Mouse (Mus musculus) kidney, postnatal 4 days (tissue): ENCODE data around the gene Tmem238.
"Not testable (repeated sequence)": the region's sequence is repeated elsewhere in the genome, so short reads cannot be mapped to it uniquely, and the experiment has no call there.

Source experiments
- DNase-seq, 2 experiments: peaks; one replicate each; pipeline ENCODE4 v3.0.0; 2021; ENCODE audit warnings: mixed read lengths in 2 of 2

The Tmem238 gene

DNA sequence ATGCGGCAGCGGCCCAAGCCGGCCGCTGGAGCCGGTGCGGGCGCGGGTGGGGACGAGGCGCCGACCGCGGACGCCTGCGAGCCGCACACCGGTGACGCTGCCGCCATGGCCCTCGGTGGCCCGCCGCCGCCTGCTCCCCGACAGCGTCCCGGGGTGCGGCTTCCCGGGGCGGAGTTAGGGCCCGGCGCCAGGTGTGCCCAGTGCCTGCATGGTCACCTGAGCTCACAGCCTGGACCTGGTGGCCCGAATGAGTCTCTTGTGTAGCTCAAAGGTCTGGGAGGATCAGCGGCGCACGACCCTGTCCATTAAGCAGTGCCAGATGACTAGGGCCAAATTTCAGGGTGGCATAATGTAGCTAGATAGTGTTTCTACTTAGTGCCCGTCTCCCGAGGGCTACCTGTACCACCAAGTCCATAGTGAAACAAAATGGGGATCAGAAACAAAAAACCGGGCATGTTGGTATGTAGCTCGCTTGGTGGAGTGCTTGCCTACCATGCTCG, at the start of gene Tmem238:
TSS of gene Tmem238 (minus strand) at position 221 of the 500 bp plus-strand sequence.
- DNase-seq = peak; percentile 71 to 81

DNA sequence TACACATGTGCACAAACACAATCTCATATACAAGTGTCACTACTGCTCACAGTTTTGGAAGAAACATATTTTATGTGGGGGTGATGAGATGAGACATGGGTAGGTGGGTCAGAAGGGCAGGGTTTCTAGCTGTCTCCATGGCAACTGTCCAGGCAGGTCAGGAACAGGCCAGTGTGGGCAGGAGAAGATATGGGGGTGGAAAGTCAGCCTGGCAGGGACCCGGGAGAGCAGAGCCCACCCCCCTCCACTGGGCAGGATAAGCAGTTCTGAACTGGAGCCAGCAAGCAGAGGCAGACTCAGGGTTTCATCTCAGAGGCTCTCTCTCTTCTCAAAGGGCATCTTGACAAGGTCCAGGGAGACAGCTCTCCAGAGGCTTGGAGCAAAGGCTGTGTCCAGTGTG, 48.2 kb upstream of the Tmem238 start:
- DNase-seq = no peak

DNA sequence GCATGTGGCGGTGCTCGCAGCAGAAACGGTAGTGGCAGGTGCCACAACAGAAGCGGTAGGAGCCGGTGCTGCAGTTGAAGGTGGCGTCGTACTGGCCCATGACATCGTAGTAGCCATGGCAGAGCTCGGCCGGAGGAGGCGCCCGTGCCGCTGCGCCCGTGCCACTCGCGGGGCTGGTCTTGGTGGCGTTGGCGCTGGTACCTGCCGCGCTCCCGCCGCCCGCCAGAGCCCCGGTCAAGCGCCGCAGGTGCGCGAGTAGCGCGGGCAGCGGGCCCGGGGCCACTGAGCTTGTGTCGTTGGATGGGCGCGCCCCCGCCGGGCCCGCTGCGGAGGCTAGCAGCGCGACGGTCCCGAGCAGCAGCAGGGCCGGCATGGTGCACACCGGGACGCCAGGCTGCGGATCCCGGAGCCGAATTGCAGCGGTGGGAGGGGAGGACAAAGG, 46.9 kb upstream of the Tmem238 start:
- peak; percentile 78 to 87 for DNase-seq

DNA sequence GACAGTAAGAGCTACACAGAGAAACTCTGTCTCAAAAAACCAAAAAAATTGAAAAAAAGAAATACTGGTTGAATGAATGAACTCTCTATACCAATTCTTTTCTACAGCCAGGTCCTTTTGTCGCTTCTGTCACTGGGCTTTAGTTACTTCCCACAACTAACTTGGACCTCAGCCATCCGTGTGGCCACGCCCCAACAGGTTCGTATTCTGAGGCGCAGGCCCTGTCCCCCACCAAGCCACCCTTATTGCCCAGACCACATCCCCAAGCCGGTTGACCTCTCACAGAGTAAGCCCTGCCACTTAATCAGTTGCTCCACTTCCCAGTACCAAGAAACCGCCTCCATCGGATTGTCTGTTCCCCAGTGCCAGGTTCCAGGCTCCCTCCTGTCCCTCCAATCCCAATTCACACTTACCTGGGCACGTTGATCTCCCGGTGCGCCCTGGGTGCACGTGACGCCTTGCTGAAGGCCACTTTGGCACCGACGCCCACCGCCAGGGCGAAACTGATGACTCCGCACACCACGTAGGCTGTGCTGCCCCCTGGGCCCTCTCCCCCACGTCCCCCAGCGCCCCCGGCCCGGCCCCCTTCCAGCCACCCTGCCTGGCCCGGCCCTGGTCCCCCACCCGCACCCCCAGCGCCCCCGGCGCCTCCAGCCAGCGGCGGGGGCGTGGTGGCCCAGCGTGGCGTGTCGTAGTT, 46.3 kb upstream of the Tmem238 start:
- DNase-seq = peak in 1 of 2 experiments; percentile 39

DNA sequence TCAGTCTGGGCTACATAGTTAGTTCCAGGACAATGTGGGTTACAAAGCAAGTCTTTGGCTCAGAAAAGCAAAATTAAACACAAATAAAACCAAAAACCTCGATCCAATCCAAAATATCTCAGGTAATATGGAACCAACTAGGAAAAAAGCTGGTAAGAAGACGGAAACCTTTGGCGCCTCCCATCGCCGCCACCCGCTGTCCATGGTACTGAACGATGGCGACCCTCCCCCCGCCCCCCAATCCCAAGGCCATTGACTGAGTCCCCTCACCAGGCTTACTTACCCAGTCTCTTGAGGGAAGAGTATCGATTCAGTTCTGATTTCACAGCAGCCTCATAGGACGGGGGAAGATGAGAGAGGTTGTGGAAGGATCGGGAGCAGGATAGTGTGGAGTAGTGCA, 41.0 kb upstream of the Tmem238 start:
- DNase-seq = peak in 1 of 2 experiments; percentile 13

GRCm38 (mm10) chr7:4825365-4825764, 35.9 kb upstream of the Tmem238 start:
- DNase-seq = no peak

DNA sequence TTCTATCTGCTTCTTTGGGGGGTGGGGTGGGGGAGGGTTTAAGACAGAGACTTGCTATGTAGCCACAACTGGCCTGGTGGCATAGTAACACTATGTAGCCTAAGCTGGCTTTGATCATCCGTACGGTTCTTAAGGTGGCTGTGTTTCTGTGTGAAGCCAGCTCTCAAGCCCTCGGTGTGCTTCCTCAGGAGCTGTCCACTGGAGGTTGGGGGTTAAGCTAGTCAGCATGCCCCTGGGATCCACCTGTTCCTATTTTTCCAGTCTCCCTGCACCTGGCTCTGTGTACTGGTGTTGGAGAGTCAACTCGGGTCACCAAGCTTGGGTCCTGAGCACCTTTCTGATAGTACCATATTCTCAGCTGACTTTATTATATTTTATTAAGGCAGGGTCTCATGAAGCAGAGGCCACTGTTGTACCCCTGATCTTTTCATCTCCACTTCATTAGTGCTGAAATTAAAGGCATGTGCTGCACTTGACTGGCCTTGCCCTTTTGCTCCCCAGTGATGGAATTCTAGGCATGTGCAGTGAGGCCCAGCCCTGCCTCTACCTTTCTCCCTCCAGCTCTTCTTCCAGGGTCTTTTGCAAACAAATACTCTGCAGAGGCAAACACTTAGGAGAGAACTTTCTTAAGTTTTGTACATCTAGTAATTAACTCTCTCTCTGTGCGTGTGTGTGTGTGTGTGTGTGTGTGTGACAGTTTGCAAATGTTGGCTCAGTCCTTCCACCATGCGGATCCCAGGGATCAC, 32.9 kb upstream of the Tmem238 start:
- peak in 1 of 2 experiments; percentile 46 for DNase-seq

GRCm38 (mm10) chr7:4821690-4822089, 32.2 kb upstream of the Tmem238 start:
- no peak for DNase-seq

- DNase-seq = not testable (repeated sequence)
These were observed 31.5 kb upstream of the Tmem238 start for GRCm38 (mm10) chr7:4820925-4821324.

DNA sequence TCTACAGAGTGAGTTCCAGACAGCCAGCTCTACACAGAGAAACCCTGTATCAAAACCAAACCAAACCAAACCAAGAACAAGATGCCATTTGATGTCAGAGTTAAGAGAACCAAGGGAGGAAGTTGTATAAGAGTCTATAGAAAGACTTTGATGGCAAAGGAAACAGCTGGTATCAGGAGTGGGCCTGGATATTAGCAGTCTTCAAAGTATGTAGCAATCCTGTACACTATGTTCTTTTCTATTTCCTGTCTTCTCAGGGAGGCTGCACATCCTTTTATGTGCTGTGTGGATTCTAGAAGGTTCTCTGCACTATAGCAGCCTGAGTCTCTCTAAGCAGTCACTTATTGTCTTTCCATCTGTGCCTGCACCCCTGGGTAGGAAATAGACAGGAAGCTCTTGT, 27.1 kb upstream of the Tmem238 start:
- no peak for DNase-seq

GRCm38 (mm10) chr7:4813105-4813791, 23.8 kb upstream of the Tmem238 start:
- no peak for DNase-seq

GRCm38 (mm10) chr7:4812303-4813104, 23.0 kb upstream of the Tmem238 start, which contains the start of gene Ube2s:
Gene Ube2s, minus strand, starts transcription at chr7:4812590.
- peak; percentile 99 for DNase-seq

GRCm38 (mm10) chr7:4811842-4812302, 22.4 kb upstream of the Tmem238 start:
- no peak for DNase-seq

DNA sequence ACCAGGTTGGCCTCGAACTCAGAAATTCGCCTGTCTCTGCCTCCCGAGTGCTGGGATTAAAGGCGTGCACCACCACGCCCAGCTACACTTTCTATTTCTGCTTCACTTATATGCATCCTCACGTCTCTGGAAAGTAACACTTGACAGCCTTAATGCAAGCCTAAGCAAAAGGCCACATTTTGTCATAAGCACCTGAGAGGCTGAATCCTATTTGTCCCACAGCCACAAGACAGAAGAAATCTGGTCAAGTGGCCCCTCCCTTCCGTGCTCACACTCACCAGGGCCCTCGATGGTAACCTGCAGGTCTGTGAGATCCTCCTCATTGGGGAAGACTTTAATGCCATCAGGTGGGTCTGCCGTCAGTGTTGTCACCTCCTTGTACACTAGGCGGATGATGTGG, 21.7 kb upstream of the Tmem238 start:
- not testable (repeated sequence) for DNase-seq

DNA sequence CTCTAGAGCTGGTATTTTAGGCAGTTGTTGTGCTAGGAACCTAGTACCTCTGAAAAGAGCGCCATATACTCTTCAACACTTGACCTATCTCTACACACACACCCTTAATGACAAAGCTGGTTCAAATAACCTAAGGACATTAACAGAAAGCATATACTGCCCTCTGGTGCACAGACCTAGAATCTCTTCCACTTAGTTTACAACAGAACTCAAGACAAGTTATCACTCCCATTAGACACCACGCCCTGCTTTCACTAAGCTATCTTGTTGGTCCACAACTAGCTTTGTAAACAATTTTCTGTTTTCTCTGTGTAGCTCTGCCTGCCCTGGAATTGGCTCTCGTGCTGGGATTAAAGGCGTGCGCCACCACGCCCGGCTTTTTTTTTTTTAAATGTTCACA, 17.3 kb upstream of the Tmem238 start:
- DNase-seq = peak in 1 of 2 experiments; percentile 23

DNA sequence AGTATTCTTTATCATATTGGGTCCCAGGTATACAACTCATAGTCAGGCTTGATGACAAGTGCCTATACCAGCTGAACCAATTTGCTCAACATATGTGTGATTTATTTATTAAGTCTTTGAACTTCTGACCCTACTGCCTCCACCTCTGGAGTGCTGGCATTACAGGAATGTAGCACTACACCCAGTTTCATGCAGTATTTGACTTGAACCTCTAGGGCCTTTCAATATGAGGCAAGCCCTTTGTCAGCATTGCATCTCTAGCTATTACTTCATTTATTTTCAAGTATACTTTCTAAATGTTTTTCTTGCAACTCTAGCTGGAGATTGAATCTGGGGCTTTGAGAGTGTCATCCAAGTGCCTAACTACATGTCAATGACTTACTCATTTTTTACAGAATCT, 12.8 kb upstream of the Tmem238 start:
- DNase-seq = no peak

- peak in 1 of 2 experiments; percentile 32 for DNase-seq
These were observed 6.4 kb upstream of the Tmem238 start for GRCm38 (mm10) chr7:4795767-4796433.

- no peak for DNase-seq
These were observed 5.2 kb upstream of the Tmem238 start for GRCm38 (mm10) chr7:4794631-4795168.

DNA sequence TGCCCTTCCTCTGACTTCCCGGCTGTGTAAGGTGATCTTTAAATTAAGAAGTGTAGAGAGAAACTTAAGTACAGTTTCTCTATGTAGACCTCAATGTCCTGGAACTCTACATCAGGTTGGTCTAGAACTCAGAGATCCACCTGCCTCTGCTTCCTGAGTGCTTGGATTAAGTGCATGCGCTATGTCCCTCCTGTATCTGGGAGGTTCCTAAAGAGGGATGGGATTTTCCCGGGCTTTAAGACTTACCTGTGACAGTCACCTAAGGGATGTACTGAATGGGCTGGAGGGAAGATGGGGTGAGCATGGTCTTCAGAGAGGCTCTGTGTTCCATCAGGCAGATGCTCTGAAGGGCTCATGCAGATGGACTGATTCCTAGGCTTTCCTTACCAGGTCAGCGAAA, 4.2 kb upstream of the Tmem238 start:
- no peak for DNase-seq

- peak in 1 of 2 experiments; percentile 29 for DNase-seq
These were observed 3.8 kb upstream of the Tmem238 start for GRCm38 (mm10) chr7:4793248-4793647.
